Mouse (Mus musculus): ENCODE measurements around the gene Iars2.

The Iars2 gene

GRCm38 (mm10) chr1:185328721-185329610 lies at the start of gene Iars2:
Gene Iars2, minus strand, starts transcription at chr1:185329396.
- DNase-seq (ENCODE audit: extremely low read depth, low read depth, low spot score): no peak

GRCm38 (mm10) chr1:185377429-185377828 lies 48.2 kb upstream of the Iars2 start:
- DNase-seq (ENCODE audit: extremely low read depth, low read depth, low spot score): no peak

- DNase-seq (ENCODE audit: extremely low read depth, low read depth, low spot score): no peak
These were observed 47.2 kb upstream of the Iars2 start for GRCm38 (mm10) chr1:185376390-185376789.

GRCm38 (mm10) chr1:185369979-185370378 lies 40.8 kb upstream of the Iars2 start:
- no peak for DNase-seq (ENCODE audit: extremely low read depth, low read depth, low spot score)

- no peak for DNase-seq (ENCODE audit: extremely low read depth, low read depth, low spot score)
These were observed 38.2 kb upstream of the Iars2 start for GRCm38 (mm10) chr1:185367383-185367782.

- DNase-seq (ENCODE audit: extremely low read depth, low read depth, low spot score): no peak
These were observed 35.0 kb upstream of the Iars2 start for GRCm38 (mm10) chr1:185364183-185364540.

- DNase-seq (ENCODE audit: extremely low read depth, low read depth, low spot score): peak; percentile 18
These were observed 34.5 kb upstream of the Iars2 start for GRCm38 (mm10) chr1:185363526-185364182.

GRCm38 (mm10) chr1:185362677-185363520 lies 33.7 kb upstream of the Iars2 start, which contains the start of gene Eprs:
Gene Eprs, plus strand, starts transcription at chr1:185363044.
- DNase-seq (ENCODE audit: extremely low read depth, low read depth, low spot score): peak; percentile 68

GRCm38 (mm10) chr1:185358211-185358610 lies 29.0 kb upstream of the Iars2 start:
- DNase-seq (ENCODE audit: extremely low read depth, low read depth, low spot score): no peak

GRCm38 (mm10) chr1:185356246-185356645 lies 27.1 kb upstream of the Iars2 start:
- DNase-seq (ENCODE audit: extremely low read depth, low read depth, low spot score): no peak

- DNase-seq (ENCODE audit: extremely low read depth, low read depth, low spot score): no peak
These were observed 25.5 kb upstream of the Iars2 start for GRCm38 (mm10) chr1:185354731-185355130.

- no peak for DNase-seq (ENCODE audit: extremely low read depth, low read depth, low spot score)
These were observed 24.2 kb upstream of the Iars2 start for GRCm38 (mm10) chr1:185353351-185353750.

- DNase-seq (ENCODE audit: extremely low read depth, low read depth, low spot score): no peak
These were observed 23.0 kb upstream of the Iars2 start for GRCm38 (mm10) chr1:185352151-185352550.

GRCm38 (mm10) chr1:185350611-185351010 lies 21.4 kb upstream of the Iars2 start:
- no peak for DNase-seq (ENCODE audit: extremely low read depth, low read depth, low spot score)

- DNase-seq (ENCODE audit: extremely low read depth, low read depth, low spot score): no peak
These were observed 20.5 kb upstream of the Iars2 start for GRCm38 (mm10) chr1:185349741-185350140.

GRCm38 (mm10) chr1:185346188-185346587 lies 17.0 kb upstream of the Iars2 start:
- DNase-seq (ENCODE audit: extremely low read depth, low read depth, low spot score): no peak

GRCm38 (mm10) chr1:185343422-185343821 lies 14.2 kb upstream of the Iars2 start:
- DNase-seq (ENCODE audit: extremely low read depth, low read depth, low spot score): no peak

GRCm38 (mm10) chr1:185342441-185342840 lies 13.2 kb upstream of the Iars2 start:
- DNase-seq (ENCODE audit: extremely low read depth, low read depth, low spot score): no peak

GRCm38 (mm10) chr1:185336535-185336934 lies 7.3 kb upstream of the Iars2 start:
- DNase-seq (ENCODE audit: extremely low read depth, low read depth, low spot score): no peak

GRCm38 (mm10) chr1:185335231-185335765 lies 6.1 kb upstream of the Iars2 start:
- no peak for DNase-seq (ENCODE audit: extremely low read depth, low read depth, low spot score)

GRCm38 (mm10) chr1:185334136-185334535 lies 4.9 kb upstream of the Iars2 start:
- DNase-seq (ENCODE audit: extremely low read depth, low read depth, low spot score): no peak

Data from fat pad, adult 2 months (tissue).